In genomic region chr19:38107871-38108270, GRCm38 (mm10) we compare ENCODE assay signal across 24 mouse cellular contexts. TPM values are rescaled to one million over a fixed set of nuclear protein-coding genes. Genes with fewer than 3 reads are reported as not detected.
"Had no signal": no experiment of that assay in that cellular context is flagged by ENCODE, and none has a peak within 500 bp of the region (broad histone marks: within the 10 kb centered on the region; RNA-seq: fewer than 3 reads in every experiment).

No protein-coding gene starts in this region.

- H3K36me3 ChIP-seq: liver, embryonic 15.5 days; midbrain, embryonic 10.5 days; midbrain, embryonic 12.5 days; neural tube, embryonic 13.5 days; neural tube, embryonic 15.5 days; stomach, embryonic 15.5 days had no signal

- H3K27ac ChIP-seq: liver, embryonic 15.5 days; midbrain, embryonic 10.5 days; midbrain, embryonic 12.5 days; neural tube, embryonic 13.5 days; neural tube, embryonic 15.5 days; stomach, embryonic 15.5 days; stomach, postnatal 0 days had no signal

- ATAC-seq: midbrain, embryonic 16.5 days had no signal

- H3K4me3 ChIP-seq: liver, embryonic 15.5 days; midbrain, embryonic 10.5 days; midbrain, embryonic 12.5 days; myocyte; neural tube, embryonic 13.5 days; neural tube, embryonic 15.5 days; stomach, embryonic 15.5 days had no signal

- H3K4me1 ChIP-seq: liver, embryonic 15.5 days; midbrain, embryonic 10.5 days; midbrain, embryonic 12.5 days; neural tube, embryonic 13.5 days; neural tube, embryonic 15.5 days; stomach, embryonic 15.5 days had no signal

- DNase-seq: lung, adult 18-20 months; lung, embryonic 14.5 days; lung, postnatal 10 days; lung, postnatal 4 days; midbrain, embryonic 14.5 days; right cerebral cortex, postnatal 14 days; thymus, adult 2 months; thymus, postnatal 25 days; thymus, postnatal 4 days had no signal

- H3K9me3 ChIP-seq: liver, embryonic 15.5 days; midbrain, embryonic 10.5 days; midbrain, embryonic 12.5 days; neural tube, embryonic 13.5 days; neural tube, embryonic 15.5 days; stomach, embryonic 15.5 days had no signal

- H3K4me2 ChIP-seq: liver, embryonic 15.5 days; lung, embryonic 14.5 days; midbrain, embryonic 12.5 days; neural tube, embryonic 13.5 days; neural tube, embryonic 15.5 days; stomach, embryonic 15.5 days had no signal

- H3K9ac ChIP-seq: liver, embryonic 15.5 days; lung, embryonic 14.5 days; midbrain, embryonic 12.5 days; neural tube, embryonic 13.5 days; neural tube, embryonic 15.5 days; stomach, embryonic 15.5 days had no signal

- H3K27me3 ChIP-seq: liver, embryonic 15.5 days; midbrain, embryonic 12.5 days; neural tube, embryonic 13.5 days; neural tube, embryonic 15.5 days; stomach, embryonic 15.5 days had no signal

RNA-seq across cellular contexts. Expression of gene Ffar4, which starts 11.0 kb away (rescaled TPM):
- total RNA-seq: megakaryocyte-erythroid progenitor cell, adult 5-6 weeks had no signal
- polyA plus RNA-seq: midbrain, embryonic 10.5 days; midbrain, embryonic 12.5 days; myocyte; neural tube, embryonic 11.5 days; neural tube, embryonic 13.5 days had no signal

RNA-seq across cellular contexts. Expression of gene Rbp4, which starts 17.2 kb away (rescaled TPM):
- total RNA-seq: megakaryocyte, adult 5-6 weeks; megakaryocyte-erythroid progenitor cell, adult 5-6 weeks had no signal

RNA-seq across cellular contexts. Expression of gene Pde6c, which starts 24.7 kb away (rescaled TPM):
- total RNA-seq: megakaryocyte, adult 5-6 weeks; megakaryocyte-erythroid progenitor cell, adult 5-6 weeks had no signal
- polyA plus RNA-seq: lung, embryonic 14.5 days; lung, embryonic 16.5 days; midbrain, embryonic 10.5 days; midbrain, embryonic 16.5 days; myocyte; neural tube, embryonic 11.5 days; neural tube, embryonic 13.5 days; neural tube, embryonic 15.5 days; spleen, adult 2 months; thymus, adult 2 months; urinary bladder, adult 2 months had no signal
